Mouse (Mus musculus): Measurements from ENCODE around the gene Egflam.

The Egflam gene

GRCm38 (mm10) chr15:7216581-7217272 lies 181.5 kb downstream of the Egflam start:
- no peak for DNase-seq (ENCODE audit: low spot score)

GRCm38 (mm10) chr15:7215845-7216244 lies 182.3 kb downstream of the Egflam start:
- DNase-seq (ENCODE audit: low spot score), result no peak

- DNase-seq (ENCODE audit: low spot score), result no peak
Observed at GRCm38 (mm10) chr15:7213683-7214082, 184.5 kb downstream of the Egflam start.

GRCm38 (mm10) chr15:7208180-7208579 lies 190.0 kb downstream of the Egflam start:
- DNase-seq (ENCODE audit: low spot score), result no peak

- DNase-seq (ENCODE audit: low spot score), result no peak
Observed at GRCm38 (mm10) chr15:7207292-7207691, 190.9 kb downstream of the Egflam start.

- peak; percentile 55 for DNase-seq (ENCODE audit: low spot score)
Observed at GRCm38 (mm10) chr15:7206110-7206509, 192.1 kb downstream of the Egflam start.

- DNase-seq (ENCODE audit: low spot score), result no peak
Observed at GRCm38 (mm10) chr15:7204917-7205316, 193.3 kb downstream of the Egflam start.

GRCm38 (mm10) chr15:7203606-7204330 lies 194.4 kb downstream of the Egflam start:
- DNase-seq (ENCODE audit: low spot score), result no peak

- no peak for DNase-seq (ENCODE audit: low spot score)
Observed at GRCm38 (mm10) chr15:7202981-7203380, 195.2 kb downstream of the Egflam start.

GRCm38 (mm10) chr15:7201421-7202380 lies 196.5 kb downstream of the Egflam start:
- no peak for DNase-seq (ENCODE audit: low spot score)

GRCm38 (mm10) chr15:7200286-7200685 lies 197.9 kb downstream of the Egflam start:
- no peak for DNase-seq (ENCODE audit: low spot score)

GRCm38 (mm10) chr15:7198816-7199215 lies 199.4 kb downstream of the Egflam start:
- DNase-seq (ENCODE audit: low spot score), result peak; percentile 63

- no peak for DNase-seq (ENCODE audit: low spot score)
Observed at GRCm38 (mm10) chr15:7197652-7198445, 200.3 kb downstream of the Egflam start.

- peak; percentile 67 for DNase-seq (ENCODE audit: low spot score)
Observed at GRCm38 (mm10) chr15:7194748-7195221, 203.4 kb downstream of the Egflam start.

GRCm38 (mm10) chr15:7194147-7194720 lies 204.0 kb downstream of the Egflam start:
- DNase-seq (ENCODE audit: low spot score), result peak; percentile 84

GRCm38 (mm10) chr15:7192582-7192981 lies 205.6 kb downstream of the Egflam start:
- no peak for DNase-seq (ENCODE audit: low spot score)

- no peak for DNase-seq (ENCODE audit: low spot score)
Observed at GRCm38 (mm10) chr15:7191074-7191473, 207.1 kb downstream of the Egflam start.

GRCm38 (mm10) chr15:7189678-7190454 lies 208.3 kb downstream of the Egflam start:
- DNase-seq (ENCODE audit: low spot score), result no peak

- DNase-seq (ENCODE audit: low spot score), result no peak
Observed at GRCm38 (mm10) chr15:7187682-7188081, 210.5 kb downstream of the Egflam start.

GRCm38 (mm10) chr15:7180576-7180975 lies 217.6 kb downstream of the Egflam start:
- DNase-seq (ENCODE audit: low spot score), result no peak

Measured in embryo, embryonic 10 days (tissue).